Mouse (Mus musculus): Measurements from ENCODE around the gene Fn1. TPM values are rescaled to one million over a fixed set of nuclear protein-coding genes. Genes with fewer than 3 reads are reported as not detected.

Fn1 gene
- polyA plus RNA-seq, 1 experiment: 112 TPM

DNA sequence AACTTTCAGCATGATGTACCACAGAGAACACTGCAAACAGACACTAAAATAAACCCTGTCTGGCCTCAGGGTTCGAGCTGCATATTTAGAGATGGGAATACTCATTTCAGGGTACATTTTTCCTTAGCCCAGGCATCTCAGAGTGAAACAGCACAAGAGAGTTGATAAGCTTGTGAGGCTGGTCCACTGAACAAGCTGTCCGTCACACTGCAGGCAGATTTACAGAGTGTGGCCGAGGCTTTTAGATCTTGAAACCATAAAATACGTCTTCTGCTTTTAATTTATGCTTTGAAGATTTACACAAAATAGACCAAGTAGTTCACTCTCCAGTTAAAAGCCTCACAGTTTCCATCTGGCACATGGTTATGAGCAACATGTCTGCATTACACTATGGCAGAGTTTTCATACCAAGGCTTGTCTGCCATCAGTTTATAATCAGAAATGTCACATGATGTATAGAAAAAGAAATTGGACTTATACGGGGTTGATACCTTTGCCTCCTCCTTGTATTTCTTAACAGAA lies 29.3 kb upstream of the Fn1 start:
- 79% methylated on average over 5 of the region's 5 CpGs for WGBS
- H3K4me1 ChIP-seq (ENCODE audit: control insufficient read depth, insufficient read depth, low read length): no peaks in the 10 kb centered on the region

DNA sequence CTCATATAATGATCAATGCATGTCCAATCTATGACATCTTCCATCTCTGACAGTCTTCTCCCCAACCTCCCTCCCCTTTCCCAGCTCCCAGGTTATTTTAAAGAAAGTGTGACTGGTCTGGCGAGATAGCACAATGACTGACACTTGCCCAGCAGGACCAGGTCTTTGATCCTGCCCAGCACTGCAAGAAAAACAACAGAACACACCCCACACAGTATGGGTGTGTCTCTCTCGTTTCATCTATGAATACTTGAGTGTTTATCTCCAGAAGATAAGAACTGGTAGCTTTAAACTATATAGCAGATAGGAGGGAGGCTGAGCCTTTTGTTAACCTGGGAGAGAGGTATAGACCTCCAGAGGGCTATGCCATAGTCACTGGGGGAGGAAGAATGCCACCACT lies 28.3 kb upstream of the Fn1 start:
- Histone ChIP-seq H3K4me3 (replicated peaks; ENCODE audit: control insufficient read depth, low read depth, low read length) (no peak overlapping the region), H3K27ac (ENCODE audit: control insufficient read depth, insufficient read depth, low read depth, low read length, poor library complexity) (no peak overlapping the region), H3K4me1 (ENCODE audit: control insufficient read depth, insufficient read depth, low read length) (no peaks in the 10 kb centered on the region)
- WGBS: 68% methylated on average over 2 of the region's 2 CpGs
- TF ChIP-seq CTCF (IDR thresholded peaks at IDR 0.05; ENCODE audit: control insufficient read depth, insufficient read depth, low read length): no peak
- TF ChIP-seq POLR2A (IDR thresholded peaks at IDR 0.05; ENCODE audit: borderline replicate concordance, control insufficient read depth, low read depth, low read length): no peak

More for the DNA sequence above, 29.3 kb upstream of the Fn1 start:
- H3K4me3 ChIP-seq (replicated peaks; ENCODE audit: control insufficient read depth, low read depth, low read length): no peak overlapping the region
- TF ChIP-seq POLR2A (IDR thresholded peaks at IDR 0.05; ENCODE audit: borderline replicate concordance, control insufficient read depth, low read depth, low read length): no peak
- no peak for TF ChIP-seq CTCF (IDR thresholded peaks at IDR 0.05; ENCODE audit: control insufficient read depth, insufficient read depth, low read length)
- no peak overlapping the region for H3K27ac ChIP-seq (ENCODE audit: control insufficient read depth, insufficient read depth, low read depth, low read length, poor library complexity)

DNA sequence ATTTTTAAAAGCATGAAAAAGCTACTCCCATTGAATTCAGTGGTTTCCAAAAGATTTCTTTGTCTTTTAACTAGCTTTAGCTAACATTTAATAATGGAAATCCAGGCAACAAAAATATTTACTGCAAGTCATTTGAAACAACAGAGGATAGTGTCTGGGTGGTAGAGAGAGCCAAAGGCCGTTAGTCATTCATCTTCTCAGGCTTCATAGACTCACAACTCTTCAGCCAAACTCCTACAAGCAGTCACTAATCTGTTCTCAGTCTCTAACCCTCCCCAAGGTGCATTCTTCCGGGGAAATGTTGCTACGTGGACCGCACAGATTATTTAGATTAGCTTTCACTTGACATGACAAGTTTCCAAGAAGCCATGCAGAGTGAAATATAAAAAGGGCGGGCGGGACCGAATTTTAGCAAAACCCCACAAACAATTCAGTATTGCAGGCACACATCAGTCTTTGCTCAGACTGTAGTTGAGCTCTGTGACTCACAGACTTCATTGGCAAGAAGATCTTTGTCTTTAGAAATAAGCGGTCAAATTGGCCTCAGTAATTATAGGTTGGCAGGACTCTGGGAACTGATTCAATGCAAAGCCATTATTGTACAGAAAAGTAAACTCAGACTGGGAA lies 27.2 kb upstream of the Fn1 start:
- TF ChIP-seq CTCF (IDR thresholded peaks at IDR 0.05; ENCODE audit: control insufficient read depth, insufficient read depth, low read length) (no peak), POLR2A (IDR thresholded peaks at IDR 0.05; ENCODE audit: borderline replicate concordance, control insufficient read depth, low read depth, low read length) (no peak)
- 87% methylated on average over 8 of the region's 8 CpGs for WGBS
- no peaks in the 10 kb centered on the region; the same call in 1 of the 2 replicates for H3K4me1 ChIP-seq (ENCODE audit: control insufficient read depth, insufficient read depth, low read length)
- H3K4me3 ChIP-seq (replicated peaks; ENCODE audit: control insufficient read depth, low read depth, low read length): no peak overlapping the region
- no peak overlapping the region for H3K27ac ChIP-seq (ENCODE audit: control insufficient read depth, insufficient read depth, low read depth, low read length, poor library complexity)

DNA sequence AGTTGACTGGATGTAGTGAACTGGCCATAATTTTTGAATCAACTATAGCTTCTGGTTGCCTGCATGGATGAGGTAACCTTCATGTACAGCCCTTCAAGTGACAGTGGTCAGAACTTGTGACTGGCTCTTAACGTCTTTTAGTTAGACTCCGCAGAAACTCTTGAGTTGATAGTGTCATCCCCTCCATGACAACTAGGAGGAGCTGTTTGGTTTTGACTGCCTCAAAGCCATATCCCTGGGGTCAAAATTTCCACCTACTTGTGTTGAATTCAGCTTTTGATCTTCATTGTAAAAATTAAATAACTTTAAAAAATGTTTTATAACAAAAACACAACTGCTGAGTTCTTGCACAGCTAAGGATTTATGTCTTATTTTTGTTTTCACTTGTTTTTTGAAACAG lies 22.4 kb upstream of the Fn1 start:
- Histone ChIP-seq H3K4me1 (ENCODE audit: control insufficient read depth, insufficient read depth, low read length) (no peaks in the 10 kb centered on the region; the same call in 1 of the 2 replicates), H3K4me3 (replicated peaks; ENCODE audit: control insufficient read depth, low read depth, low read length) (no peak overlapping the region), H3K27ac (ENCODE audit: control insufficient read depth, insufficient read depth, low read depth, low read length, poor library complexity) (no peak overlapping the region)
- TF ChIP-seq POLR2A (IDR thresholded peaks at IDR 0.05; ENCODE audit: borderline replicate concordance, control insufficient read depth, low read depth, low read length) (no peak), CTCF (IDR thresholded peaks at IDR 0.05; ENCODE audit: control insufficient read depth, insufficient read depth, low read length) (no peak)
- WGBS: 24% methylated on average over 2 of the region's 2 CpGs

DNA sequence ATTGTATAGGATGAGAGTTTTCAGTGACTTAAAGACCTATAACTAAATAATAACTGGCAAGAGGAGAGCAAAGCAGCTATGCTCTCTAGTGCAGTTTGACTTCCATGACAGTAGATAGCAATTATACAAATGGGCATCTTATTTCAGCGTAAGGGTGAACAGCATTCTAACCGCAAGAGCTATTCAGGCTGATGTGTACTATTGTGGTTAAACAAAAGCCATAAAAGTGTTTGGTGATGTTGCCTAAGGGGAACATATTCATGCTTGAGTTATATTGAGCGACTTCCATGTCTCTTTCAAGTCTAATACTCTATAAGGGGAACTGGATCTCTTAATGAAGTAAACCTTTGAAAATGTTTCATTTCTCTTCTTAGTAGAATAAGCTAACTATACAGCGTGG lies 21.3 kb upstream of the Fn1 start:
- H3K4me3 ChIP-seq (replicated peaks; ENCODE audit: control insufficient read depth, low read depth, low read length): no peak overlapping the region
- no peak for TF ChIP-seq POLR2A (IDR thresholded peaks at IDR 0.05; ENCODE audit: borderline replicate concordance, control insufficient read depth, low read depth, low read length)
- no peak for TF ChIP-seq CTCF (IDR thresholded peaks at IDR 0.05; ENCODE audit: control insufficient read depth, insufficient read depth, low read length)
- H3K27ac ChIP-seq (ENCODE audit: control insufficient read depth, insufficient read depth, low read depth, low read length, poor library complexity): no peak overlapping the region
- no peaks in the 10 kb centered on the region; the same call in 1 of the 2 replicates for H3K4me1 ChIP-seq (ENCODE audit: control insufficient read depth, insufficient read depth, low read length)
- WGBS: 64% methylated on average over 4 of the region's 4 CpGs

DNA sequence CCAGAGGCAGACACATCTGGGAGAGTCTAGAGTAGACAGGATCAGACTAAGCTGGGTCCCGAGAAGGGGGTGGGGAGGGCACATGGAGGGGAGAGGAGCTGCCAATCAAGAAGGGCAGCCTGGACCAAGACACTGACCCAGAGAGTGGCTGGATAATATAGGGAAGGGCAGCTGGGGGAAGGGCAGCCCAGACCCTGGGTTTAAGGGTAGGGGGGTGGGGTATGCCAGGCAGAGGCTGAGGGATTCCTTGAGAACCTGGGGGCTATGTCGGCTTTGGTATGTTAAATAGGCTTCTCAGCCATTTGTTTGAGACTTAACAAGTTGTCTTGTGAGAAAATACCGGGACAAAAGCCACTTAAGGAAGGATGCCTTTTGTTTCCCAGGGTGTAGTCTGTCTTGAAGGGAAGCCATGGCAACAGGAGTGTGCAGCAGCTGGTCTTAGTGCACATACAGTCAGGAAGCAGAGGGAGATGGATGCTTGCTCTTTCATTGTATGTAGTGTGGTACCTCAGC lies 20.5 kb upstream of the Fn1 start:
- 62% methylated on average over 3 of the region's 3 CpGs for WGBS

DNA sequence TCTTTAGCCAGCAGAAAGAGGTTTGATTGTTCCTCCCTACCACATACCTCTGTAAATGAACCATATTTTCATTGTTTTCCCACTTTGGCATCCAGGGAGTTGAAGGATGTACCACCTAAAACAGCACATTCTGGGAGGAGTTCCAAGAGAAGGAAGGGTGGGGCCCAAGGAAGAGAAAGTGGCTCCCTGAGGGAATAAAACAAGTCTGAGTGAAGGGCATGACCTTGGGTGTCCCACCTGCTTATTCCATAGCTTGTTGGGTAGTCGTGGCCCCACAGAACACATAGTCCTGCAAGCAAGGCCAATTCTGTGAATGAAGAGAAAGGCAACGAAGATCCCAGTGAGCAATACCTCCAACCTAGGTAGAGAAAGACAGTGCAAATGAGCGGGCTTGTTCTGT lies 19.3 kb upstream of the Fn1 start:
- Histone ChIP-seq H3K4me3 (replicated peaks; ENCODE audit: control insufficient read depth, low read depth, low read length) (no peak overlapping the region), H3K4me1 (ENCODE audit: control insufficient read depth, insufficient read depth, low read length) (no peaks in the 10 kb centered on the region; the same call in 1 of the 2 replicates), H3K27ac (ENCODE audit: control insufficient read depth, insufficient read depth, low read depth, low read length, poor library complexity) (no peak overlapping the region)
- whole genome bisulfite sequencing: 80% methylated on average over 3 of the region's 3 CpGs
- TF ChIP-seq POLR2A (IDR thresholded peaks at IDR 0.05; ENCODE audit: borderline replicate concordance, control insufficient read depth, low read depth, low read length): no peak

More for the DNA sequence above, 20.5 kb upstream of the Fn1 start:
- no peak overlapping the region for H3K4me3 ChIP-seq (replicated peaks; ENCODE audit: control insufficient read depth, low read depth, low read length)
- H3K4me1 ChIP-seq (ENCODE audit: control insufficient read depth, insufficient read depth, low read length): no peaks in the 10 kb centered on the region; the same call in 1 of the 2 replicates
- TF ChIP-seq POLR2A (IDR thresholded peaks at IDR 0.05; ENCODE audit: borderline replicate concordance, control insufficient read depth, low read depth, low read length) (no peak), CTCF (IDR thresholded peaks at IDR 0.05; ENCODE audit: control insufficient read depth, insufficient read depth, low read length) (no peak)
- H3K27ac ChIP-seq (ENCODE audit: control insufficient read depth, insufficient read depth, low read depth, low read length, poor library complexity): no peak overlapping the region

DNA sequence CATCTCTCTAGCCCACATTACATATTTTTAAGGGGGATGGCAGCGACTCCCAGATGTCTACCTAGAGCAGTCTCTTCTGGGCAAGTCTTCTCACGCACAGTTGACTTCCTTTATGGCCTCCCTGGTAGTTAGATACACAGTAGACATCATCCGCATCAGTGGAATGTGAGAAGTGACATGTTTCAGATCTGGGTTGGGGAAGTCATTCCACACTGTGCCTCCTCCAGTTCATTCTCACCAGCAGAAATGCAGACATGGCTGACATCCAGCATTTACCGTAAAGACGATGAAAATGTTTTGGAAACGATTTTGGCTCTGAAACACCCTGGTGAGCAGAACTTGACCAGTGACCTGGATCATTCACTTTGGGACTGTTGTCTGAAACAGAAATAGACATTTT lies 10.2 kb upstream of the Fn1 start:
- 89% methylated on average over 6 of the region's 6 CpGs for WGBS
- no peak overlapping the region for H3K27ac ChIP-seq (ENCODE audit: control insufficient read depth, insufficient read depth, low read depth, low read length, poor library complexity)
- no peak overlapping the region for H3K4me3 ChIP-seq (replicated peaks; ENCODE audit: control insufficient read depth, low read depth, low read length)
- no peaks in the 10 kb centered on the region for H3K4me1 ChIP-seq (ENCODE audit: control insufficient read depth, insufficient read depth, low read length)
- no peak for TF ChIP-seq POLR2A (IDR thresholded peaks at IDR 0.05; ENCODE audit: borderline replicate concordance, control insufficient read depth, low read depth, low read length)
- no peak for TF ChIP-seq CTCF (IDR thresholded peaks at IDR 0.05; ENCODE audit: control insufficient read depth, insufficient read depth, low read length)

All from bone marrow, adult 2 months (tissue).